Mouse (Mus musculus) hindbrain, embryonic 16.5 days (tissue): ENCODE measurements around the gene Pfkfb3. TPM values are rescaled to one million over a fixed set of nuclear protein-coding genes. Genes with fewer than 3 reads are reported as not detected.

ENCODE experiments used
- ATAC-seq: fragments of 200-750 bp; cut with Nextera tagmentation; 2 replicates; pipeline ENCODE4 v1.8.0; 2017; ENCODE audit warnings: moderate TSS enrichment, moderate library complexity
- H3K27ac ChIP-seq: fragments of 300-500 bp; sonication (generic); 2 replicates; pipeline ENCODE4 v1.5.1; 2014; ENCODE audit warnings: low read depth, mild to moderate bottlenecking, control low read depth, low read length, moderate library complexity
- H3K27me3 ChIP-seq: fragments of 300-500 bp; sonication (generic); replicated peaks from 2 replicates; pipeline ENCODE4 v1.6.1; 2014; ENCODE audit warnings: low read length; ENCODE audit not compliant: control insufficient read depth, insufficient read depth
- H3K36me3 ChIP-seq: fragments of 300-500 bp; sonication (generic); 2 replicates; pipeline ENCODE4 v1.6.1; 2014; ENCODE audit warnings: mild to moderate bottlenecking, low read length, moderate library complexity, mixed read lengths; ENCODE audit not compliant: control insufficient read depth, insufficient read depth
- H3K4me1 ChIP-seq: fragments of 300-500 bp; sonication (generic); 2 replicates; pipeline ENCODE4 v1.6.1; 2014; ENCODE audit warnings: low read depth, low read length; ENCODE audit not compliant: control insufficient read depth, insufficient read depth
- H3K4me2 ChIP-seq: fragments of 300-500 bp; sonication (generic); 2 replicates; pipeline ENCODE4 v1.6.1; 2014; ENCODE audit warnings: mild to moderate bottlenecking, low read length, control low read depth, moderate library complexity
- H3K4me3 ChIP-seq: fragments of 300-500 bp; sonication (generic); 2 replicates; pipeline ENCODE4 v1.5.1; 2014; ENCODE audit warnings: mild to moderate bottlenecking, low read length, control low read depth, moderate library complexity
- H3K9ac ChIP-seq: fragments of 300-500 bp; sonication (generic); 2 replicates; pipeline ENCODE4 v1.6.1; 2014; ENCODE audit warnings: low read depth, mild to moderate bottlenecking, control low read depth, low read length, moderate library complexity
- H3K9me3 ChIP-seq: fragments of 300-500 bp; sonication (generic); 2 replicates; pipeline ENCODE4 v1.6.1; 2014; ENCODE audit warnings: mild to moderate bottlenecking, low read length, moderate library complexity; ENCODE audit not compliant: control insufficient read depth
- WGBS: fragments of 180-500 bp; shearing (Covaris S2); extraction: QIAGEN DNeasy Blood & Tissue Kit; methylation state at CpG from one replicate; pipeline ENCODE4 v1.1.7; 2014; 5-methylcytosine and 5-hydroxymethylcytosine counted together
- polyA plus RNA-seq: library from polyadenylated mRNA; unstranded; fragments of >200 nt; fragmentation: Nextera tagmentation; extraction: Ambion mirVana; gene quantifications from 2 replicates; pipeline ENCODE4 v1.2.1, GENCODE M21; 2015

Gene Pfkfb3
- polyA plus RNA-seq, 1 experiment from 2014 or later = 28.5 TPM

- no peak for ATAC-seq
- no peaks in the 10 kb centered on the region for H3K4me1 ChIP-seq
- peaks cover 63% of the 10 kb centered on the region for H3K36me3 ChIP-seq
- no peaks in the 10 kb centered on the region for H3K27me3 ChIP-seq
- H3K4me3 ChIP-seq = no peak overlapping the region
- no peak overlapping the region for H3K27ac ChIP-seq
- 71% methylated on average over 2 of the region's 2 CpGs for WGBS
- H3K9me3 ChIP-seq = no peaks in the 10 kb centered on the region
- no peak overlapping the region for H3K4me2 ChIP-seq
- H3K9ac ChIP-seq = no peak overlapping the region
Measured at GRCm38 (mm10) chr2:11478960-11479359, 74.9 kb downstream of the Pfkfb3 start.

- Histone ChIP-seq H3K9ac (no peak overlapping the region), H3K4me2 (no peak overlapping the region), H3K9me3 (no peaks in the 10 kb centered on the region), H3K4me3 (no peak overlapping the region), H3K4me1 (no peaks in the 10 kb centered on the region), H3K27ac (no peak overlapping the region), H3K27me3 (no peaks in the 10 kb centered on the region), H3K36me3 (peaks cover 73% of the 10 kb centered on the region)
- ATAC-seq = no peak
- 83% methylated on average over 7 of the region's 7 CpGs for WGBS
Measured at GRCm38 (mm10) chr2:11475316-11475715, 78.6 kb downstream of the Pfkfb3 start.

GRCm38 (mm10) chr2:11464661-11465099 is 89.2 kb downstream of the Pfkfb3 start:
- ATAC-seq = peak; percentile 96
- no peak overlapping the region for H3K4me2 ChIP-seq
- H3K27me3 ChIP-seq = no peaks in the 10 kb centered on the region
- H3K4me3 ChIP-seq = no peak overlapping the region
- H3K9ac ChIP-seq = no peak overlapping the region
- no peak overlapping the region for H3K27ac ChIP-seq
- no peaks in the 10 kb centered on the region for H3K36me3 ChIP-seq
- H3K9me3 ChIP-seq = no peaks in the 10 kb centered on the region
- WGBS = 14% methylated on average over 3 of the region's 3 CpGs
- H3K4me1 ChIP-seq = no peaks in the 10 kb centered on the region

GRCm38 (mm10) chr2:11460976-11461375 is 92.9 kb downstream of the Pfkfb3 start:
- no peak overlapping the region for H3K9ac ChIP-seq
- no peaks in the 10 kb centered on the region for H3K4me1 ChIP-seq
- no peak overlapping the region for H3K4me2 ChIP-seq
- no peaks in the 10 kb centered on the region for H3K36me3 ChIP-seq
- no peak for ATAC-seq
- no peak overlapping the region for H3K27ac ChIP-seq
- H3K27me3 ChIP-seq = no peaks in the 10 kb centered on the region
- 71% methylated on average over 3 of the region's 3 CpGs for WGBS
- no peaks in the 10 kb centered on the region for H3K9me3 ChIP-seq
- no peak overlapping the region for H3K4me3 ChIP-seq

GRCm38 (mm10) chr2:11458494-11458893 is 95.4 kb downstream of the Pfkfb3 start:
- ATAC-seq = no peak
- 97% methylated on average over 1 of the region's 1 CpGs for WGBS
- H3K27ac ChIP-seq = no peak overlapping the region
- H3K4me3 ChIP-seq = no peak overlapping the region
- no peaks in the 10 kb centered on the region for H3K4me1 ChIP-seq
- no peaks in the 10 kb centered on the region for H3K36me3 ChIP-seq
- H3K9me3 ChIP-seq = no peaks in the 10 kb centered on the region
- H3K27me3 ChIP-seq = no peaks in the 10 kb centered on the region
- H3K4me2 ChIP-seq = no peak overlapping the region
- H3K9ac ChIP-seq = no peak overlapping the region

- H3K9ac ChIP-seq = no peak overlapping the region
- H3K27me3 ChIP-seq = no peaks in the 10 kb centered on the region
- no peak for ATAC-seq
- H3K4me2 ChIP-seq = no peak overlapping the region
- WGBS = 84% methylated on average over 7 of the region's 7 CpGs
- no peak overlapping the region for H3K27ac ChIP-seq
- no peaks in the 10 kb centered on the region for H3K9me3 ChIP-seq
- no peak overlapping the region for H3K4me3 ChIP-seq
- no peaks in the 10 kb centered on the region for H3K4me1 ChIP-seq
- no peaks in the 10 kb centered on the region for H3K36me3 ChIP-seq
Measured at GRCm38 (mm10) chr2:11457904-11458303, 96.0 kb downstream of the Pfkfb3 start.

- no peaks in the 10 kb centered on the region for H3K27me3 ChIP-seq
- no peak overlapping the region for H3K4me3 ChIP-seq
- H3K4me2 ChIP-seq = no peak overlapping the region
- 39% methylated on average over 3 of the region's 3 CpGs for WGBS
- H3K36me3 ChIP-seq = no peaks in the 10 kb centered on the region
- no peak for ATAC-seq
- H3K4me1 ChIP-seq = no peaks in the 10 kb centered on the region
- H3K27ac ChIP-seq = no peak overlapping the region
- H3K9ac ChIP-seq = no peak overlapping the region
- no peaks in the 10 kb centered on the region for H3K9me3 ChIP-seq
Measured at GRCm38 (mm10) chr2:11448711-11449110, 105.2 kb downstream of the Pfkfb3 start.

GRCm38 (mm10) chr2:11447865-11448264 is 106.0 kb downstream of the Pfkfb3 start:
- Histone ChIP-seq H3K4me2 (no peak overlapping the region), H3K9ac (no peak overlapping the region), H3K4me1 (no peaks in the 10 kb centered on the region), H3K27ac (no peak overlapping the region), H3K9me3 (no peaks in the 10 kb centered on the region), H3K4me3 (no peak overlapping the region), H3K36me3 (no peaks in the 10 kb centered on the region), H3K27me3 (no peaks in the 10 kb centered on the region)
- no peak for ATAC-seq
- 53% methylated on average over 2 of the region's 2 CpGs for whole genome bisulfite sequencing

- Histone ChIP-seq H3K9ac (no peak overlapping the region), H3K4me3 (no peak overlapping the region), H3K4me2 (no peak overlapping the region), H3K27me3 (no peaks in the 10 kb centered on the region), H3K36me3 (no peaks in the 10 kb centered on the region), H3K27ac (no peak overlapping the region), H3K4me1 (no peaks in the 10 kb centered on the region), H3K9me3 (no peaks in the 10 kb centered on the region)
- WGBS = 90% methylated on average over 3 of the region's 3 CpGs
- no peak for ATAC-seq
Measured at GRCm38 (mm10) chr2:11445722-11446121, 108.2 kb downstream of the Pfkfb3 start.

GRCm38 (mm10) chr2:11441864-11442263 is 112.0 kb downstream of the Pfkfb3 start:
- WGBS = 68% methylated on average over 4 of the region's 4 CpGs
- Histone ChIP-seq H3K4me1 (no peaks in the 10 kb centered on the region), H3K27ac (no peak overlapping the region), H3K9ac (no peak overlapping the region), H3K4me2 (no peak overlapping the region), H3K27me3 (no peaks in the 10 kb centered on the region), H3K36me3 (no peaks in the 10 kb centered on the region), H3K4me3 (no peak overlapping the region), H3K9me3 (no peaks in the 10 kb centered on the region)
- ATAC-seq = no peak
